Comparison of ENCODE assay signal across 13 mouse cellular contexts in the genomic region with DNA sequence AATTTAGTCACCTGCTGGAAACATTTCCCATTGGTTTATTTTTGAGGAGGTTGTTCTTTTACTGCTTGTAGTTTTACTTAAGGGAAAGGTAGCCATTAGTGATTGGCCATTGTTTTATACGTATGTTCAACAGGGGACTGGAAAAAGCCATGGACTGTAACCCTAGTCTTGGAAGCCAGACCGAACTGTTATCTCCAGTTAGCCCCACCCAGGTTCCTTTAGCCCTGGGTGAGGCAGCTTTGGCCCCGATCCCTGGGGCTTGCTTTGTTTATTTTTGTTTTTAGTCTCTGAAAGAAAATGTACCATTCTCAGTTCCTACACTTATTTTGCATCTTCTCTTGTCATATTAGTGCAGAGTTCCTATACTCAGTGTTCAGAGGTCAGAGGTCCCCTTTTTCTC.
DNase-seq lines count a peak whose midpoint lies in the region; ATAC-seq and TF ChIP-seq lines count a peak whose summit lies in the region.
"Had no signal": no experiment of that assay in that cellular context is flagged by ENCODE, and none has a peak within 500 bp of the region (broad histone marks: within the 10 kb centered on the region; RNA-seq: fewer than 3 reads in every experiment).

No protein-coding gene starts in this region.

- no peaks in the 10 kb centered on the region for H3K27me3 ChIP-seq in heart, embryonic 11.5 days (ENCODE audit: control insufficient read depth, insufficient read depth, low read length)
- H3K27me3 ChIP-seq in MEL (ENCODE audit: control insufficient read depth in 1 of 2, insufficient read depth in 2 of 2, low read length in 2 of 2) = no peaks in the 10 kb centered on the region
- H3K27me3 ChIP-seq in intestine, embryonic 16.5 days (replicated peaks; ENCODE audit: control insufficient read depth, insufficient read depth, low read length) = no peaks in the 10 kb centered on the region
- H3K27me3 ChIP-seq in liver, embryonic 16.5 days (ENCODE audit: control insufficient read depth, insufficient read depth, low read depth, low read length) = no peaks in the 10 kb centered on the region

- DNase-seq in heart, adult 18-20 months = peak; percentile 58 to 76
- peak; percentile 37 for DNase-seq in MEL (ENCODE audit: low read depth, low spot score)
- DNase-seq in embryo, embryonic 10.5 days (ENCODE audit: low spot score) = no peak
- no peak for DNase-seq in layer of hippocampus, postnatal 36 days
- no peak for DNase-seq in frontal cortex, postnatal 10 days (ENCODE audit: low spot score in 2 of 2)
- DNase-seq: cerebellum, postnatal 25 days; kidney, postnatal 14 days; layer of hippocampus, adult 9-11 months had no signal

- no peaks in the 10 kb centered on the region for H3K79me2 ChIP-seq in MEL (ENCODE audit: control insufficient read depth, insufficient read depth, low read length, poor library complexity)

- TF ChIP-seq CTCF in MEL (IDR thresholded peaks at IDR 0.05 in 2 of 3, conservative IDR thresholded peaks at IDR 0.05 in 1 of 3; ENCODE audit: control insufficient read depth in 1 of 3, insufficient read depth in 1 of 3, low read depth in 2 of 3, low read length in 3 of 3, poor library complexity in 1 of 3, severe bottlenecking in 1 of 3) = no peak

- no peak for TF ChIP-seq EP300 in MEL (IDR thresholded peaks at IDR 0.05; ENCODE audit: low read depth in 1 of 2, low read length in 2 of 2)

- no peaks in the 10 kb centered on the region for H3K9me3 ChIP-seq in heart, embryonic 11.5 days (replicated peaks; ENCODE audit: control insufficient read depth, low read length)
- H3K9me3 ChIP-seq in MEL (replicated peaks; ENCODE audit: insufficient read depth, low read length) = no peaks in the 10 kb centered on the region
- no peaks in the 10 kb centered on the region for H3K9me3 ChIP-seq in intestine, embryonic 16.5 days (ENCODE audit: control insufficient read depth, low read length)
- H3K9me3 ChIP-seq in liver, embryonic 16.5 days (replicated peaks; ENCODE audit: control insufficient read depth, low read length) = no peaks in the 10 kb centered on the region

- 34% methylated on average over 3 of the region's 3 CpGs for WGBS in heart, embryonic 11.5 days (ENCODE audit: insufficient replicate concordance)
- WGBS in intestine, embryonic 16.5 days = 39% methylated on average over 3 of the region's 3 CpGs
- WGBS in liver, embryonic 16.5 days (ENCODE audit: insufficient replicate concordance) = 14% methylated on average over 3 of the region's 3 CpGs

- TF ChIP-seq POLR2A in MEL (IDR thresholded peaks at IDR 0.05; ENCODE audit: control insufficient read depth in 1 of 2, insufficient read depth in 1 of 2, low read depth in 1 of 2, low read length in 2 of 2, poor library complexity in 1 of 2) = no peak

- TF ChIP-seq RAD21 in MEL (IDR thresholded peaks at IDR 0.05; ENCODE audit: low read depth, low read length) = no peak

- H3K4me1 ChIP-seq in heart, embryonic 11.5 days (ENCODE audit: control insufficient read depth, insufficient read depth, low read length) = peaks cover 7% of the 10 kb centered on the region
- peaks cover 0 to 9% of the 10 kb centered on the region in 2 experiments; a peak in 2 of 4 replicates for H3K4me1 ChIP-seq in MEL (ENCODE audit: control insufficient read depth in 1 of 2, insufficient read depth in 2 of 2, low read length in 2 of 2)
- peaks cover 3% of the 10 kb centered on the region for H3K4me1 ChIP-seq in intestine, embryonic 16.5 days (ENCODE audit: control insufficient read depth, insufficient read depth, low read length)
- H3K4me1 ChIP-seq in liver, embryonic 16.5 days (ENCODE audit: control insufficient read depth, low read depth, low read length) = peaks cover 19% of the 10 kb centered on the region

- H3K4me3 ChIP-seq in heart, embryonic 11.5 days (ENCODE audit: low read depth, low read length) = no peak overlapping the region
- peak overlapping the region in 1 of 2 experiments; percentile 52; a peak in 1 of 4 replicates for H3K4me3 ChIP-seq in MEL (ENCODE audit: control insufficient read depth in 1 of 2, insufficient read depth in 1 of 2, low read depth in 2 of 2, low read length in 2 of 2)
- no peak overlapping the region for H3K4me3 ChIP-seq in intestine, embryonic 16.5 days (ENCODE audit: low read length)
- H3K4me3 ChIP-seq in liver, embryonic 16.5 days (ENCODE audit: low read depth, low read length) = no peak overlapping the region

- H3K4me2 ChIP-seq in heart, embryonic 11.5 days = no peak overlapping the region
- no peak overlapping the region for H3K4me2 ChIP-seq in intestine, embryonic 16.5 days (ENCODE audit: low read depth, low read length)
- peak overlapping the region; percentile 40 for H3K4me2 ChIP-seq in liver, embryonic 16.5 days (ENCODE audit: low read depth, low read length)

- no peak for ATAC-seq in heart, embryonic 11.5 days (replicated peaks; ENCODE audit: insufficient number of reproducible peaks, low FRiP score, low TSS enrichment)
- 0 out of 2 replicates have a peak, but pooled peaks have one; percentile 65 for ATAC-seq in intestine, embryonic 16.5 days
- peak; percentile 88 for ATAC-seq in liver, embryonic 16.5 days (ENCODE audit: low read depth)
- ATAC-seq: activated CD4-positive, CD25-positive, alpha-beta regulatory T cell, adult 4 months; midbrain, embryonic 16.5 days had no signal

- no peak overlapping the region for H3K9ac ChIP-seq in heart, embryonic 11.5 days (ENCODE audit: low read depth, low read length)
- no peak overlapping the region for H3K9ac ChIP-seq in MEL (ENCODE audit: control insufficient read depth, low read depth, low read length, poor library complexity, severe bottlenecking)
- H3K9ac ChIP-seq in intestine, embryonic 16.5 days (ENCODE audit: low read depth, low read length) = no peak overlapping the region
- H3K9ac ChIP-seq in liver, embryonic 16.5 days (ENCODE audit: low read depth, low read length) = no peak overlapping the region

- no peak overlapping the region for H3K27ac ChIP-seq in heart, embryonic 11.5 days (ENCODE audit: low read depth, low read length)
- H3K27ac ChIP-seq in MEL (ENCODE audit: control insufficient read depth, low read depth, low read length) = no peak overlapping the region
- no peak overlapping the region for H3K27ac ChIP-seq in intestine, embryonic 16.5 days (ENCODE audit: low read length)
- H3K27ac ChIP-seq in liver, embryonic 16.5 days (ENCODE audit: low read length) = no peak overlapping the region

- no peaks in the 10 kb centered on the region for H3K36me3 ChIP-seq in heart, embryonic 11.5 days (ENCODE audit: control insufficient read depth, insufficient read depth, low read length)
- peaks cover 0 to 2% of the 10 kb centered on the region in 2 experiments; a peak in 2 of 4 replicates for H3K36me3 ChIP-seq in MEL (ENCODE audit: control insufficient read depth in 1 of 2, insufficient read depth in 2 of 2, low read length in 2 of 2)
- H3K36me3 ChIP-seq in intestine, embryonic 16.5 days (ENCODE audit: control insufficient read depth, insufficient read depth, low read length) = no peaks in the 10 kb centered on the region
- H3K36me3 ChIP-seq in liver, embryonic 16.5 days (ENCODE audit: control insufficient read depth, insufficient read depth) = no peaks in the 10 kb centered on the region

TF ChIP-seq in MEL, 35 proteins besides CTCF, POLR2A, EP300 and RAD21:
- TF ChIP-seq POLR2AphosphoS5 (IDR thresholded peaks at IDR 0.05; ENCODE audit: borderline replicate concordance, low read depth, low read length) (no peak), RCOR1 (IDR thresholded peaks at IDR 0.05; ENCODE audit: low read depth, low read length) (no peak), E2F4 (IDR thresholded peaks at IDR 0.05; ENCODE audit: borderline replicate concordance, low read depth, low read length) (no peak), NRF1 (IDR thresholded peaks at IDR 0.05; ENCODE audit: insufficient read depth, low read depth, low read length, poor library complexity, severe bottlenecking) (no peak), MAZ (IDR thresholded peaks at IDR 0.05; ENCODE audit: low read depth, low read length) (no peak), ZC3H11A (IDR thresholded peaks at IDR 0.05; ENCODE audit: low read depth, low read length) (no peak), USF2 (IDR thresholded peaks at IDR 0.05; ENCODE audit: borderline replicate concordance in 1 of 2, insufficient read depth in 1 of 2, low read depth in 1 of 2, low read length in 2 of 2) (no peak), TCF12 (IDR thresholded peaks at IDR 0.05; ENCODE audit: low read depth, low read length) (no peak), NELFE (IDR thresholded peaks at IDR 0.05; ENCODE audit: low read depth, low read length) (no peak), CHD2 (IDR thresholded peaks at IDR 0.05; ENCODE audit: low read length) (no peak), GABPA (IDR thresholded peaks at IDR 0.05; ENCODE audit: low read depth, low read length) (no peak), MAX (IDR thresholded peaks at IDR 0.05; ENCODE audit: low read length) (no peak), KAT2A (conservative IDR thresholded peaks at IDR 0.05; ENCODE audit: low read depth, low read length) (no peak), CHD1 (IDR thresholded peaks at IDR 0.05; ENCODE audit: low read depth, low read length) (no peak), UBTF (IDR thresholded peaks at IDR 0.05; ENCODE audit: borderline replicate concordance, insufficient read depth, low read depth, low read length) (no peak), SMC3 (IDR thresholded peaks at IDR 0.05; ENCODE audit: low read depth, low read length) (no peak), MXI1 (IDR thresholded peaks at IDR 0.05; ENCODE audit: low read depth, low read length) (no peak), ZMIZ1 (IDR thresholded peaks at IDR 0.05; ENCODE audit: low read depth, low read length) (no peak)
TF ChIP-seq in MEL: peak in this region for 0.

Comparison
In these comparisons a context has a peak if more than half of its experiments do, and no peak if none do; other contexts are left out.
1. DNase-seq: peak in heart, adult 18-20 months (2 of 2) and MEL (single experiment); none in embryo, embryonic 10.5 days (single experiment), layer of hippocampus, postnatal 36 days (0 of 2) and frontal cortex, postnatal 10 days (0 of 2).